Mouse (Mus musculus): ENCODE measurements at regions not wholly inside any gene's neighbourhood (a gene's known extent, or its start where the extent isn't known, plus 50 kb on each side); places are given as distances from the start of the nearest gene placed in this dataset.

DNA sequence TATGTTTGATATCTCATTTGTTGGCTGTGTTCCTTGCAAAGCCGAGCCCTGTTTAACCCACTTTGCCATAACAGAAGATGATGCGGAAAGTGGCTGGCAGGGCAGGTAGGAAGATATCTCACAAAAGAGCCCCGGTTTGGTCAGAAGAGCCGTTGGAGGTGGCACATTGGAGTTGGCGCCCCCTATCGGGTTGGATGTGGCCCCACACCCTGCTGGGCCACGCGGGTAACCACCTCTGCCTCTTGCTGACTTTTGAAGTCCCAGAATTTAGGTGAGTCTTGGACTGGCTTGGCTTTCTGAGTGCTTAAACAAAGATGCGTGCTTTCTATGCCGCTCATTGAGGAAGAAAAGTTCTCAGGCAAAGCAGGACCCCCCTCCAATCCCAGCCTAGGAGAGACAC, 56.1 kb downstream of the Gm4791 start:
- no peaks in the 10 kb centered on the region; the same call in 1 of the 2 replicates for H3K9me3 ChIP-seq (ENCODE audit: control insufficient read depth, low read length)
- H3K4me1 ChIP-seq (ENCODE audit: control insufficient read depth, insufficient read depth, low read length) = no peaks in the 10 kb centered on the region
- DNase-seq (no peak), ATAC-seq (ENCODE audit: low FRiP score, low TSS enrichment) (no peak)
- H3K9ac ChIP-seq (replicated peaks; ENCODE audit: low read length) = no peak overlapping the region
- no peak overlapping the region for H3K27ac ChIP-seq (replicated peaks; ENCODE audit: low read depth, low read length)
- no peaks in the 10 kb centered on the region for H3K27me3 ChIP-seq (ENCODE audit: control insufficient read depth, insufficient read depth, low read length)
- H3K36me3 ChIP-seq (ENCODE audit: control insufficient read depth, insufficient read depth, low read length) = no peaks in the 10 kb centered on the region
- H3K4me2 ChIP-seq (ENCODE audit: low read length) = no peak overlapping the region
- 76% methylated on average over 10 of the region's 10 CpGs for WGBS
- H3K4me3 ChIP-seq (replicated peaks; ENCODE audit: low read depth, low read length) = no peak overlapping the region

DNA sequence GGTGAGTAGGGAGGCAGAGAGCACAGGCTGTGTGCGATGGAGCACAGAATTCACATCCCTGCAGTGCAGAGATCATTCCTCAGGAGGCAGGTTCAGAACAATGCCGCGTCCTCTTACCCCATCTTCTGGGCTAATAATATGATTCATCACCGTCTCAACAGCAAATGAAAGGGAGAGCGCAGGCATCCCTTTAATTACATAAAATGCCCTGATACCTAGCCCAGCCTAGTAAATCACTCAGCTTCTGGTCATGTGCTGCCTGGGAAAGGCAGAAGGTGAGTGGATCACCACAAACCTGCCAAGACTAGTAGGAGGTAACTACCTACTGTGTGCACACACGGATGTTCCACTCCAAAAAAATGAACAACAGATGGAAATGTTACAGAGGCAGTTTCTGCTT, 57.0 kb downstream of the Gm4791 start:
- no peak for ATAC-seq (ENCODE audit: low FRiP score, low TSS enrichment)
- Histone ChIP-seq H3K27ac (replicated peaks; ENCODE audit: low read depth, low read length) (no peak overlapping the region), H3K9ac (replicated peaks; ENCODE audit: low read length) (no peak overlapping the region), H3K4me2 (ENCODE audit: low read length) (no peak overlapping the region), H3K4me1 (ENCODE audit: control insufficient read depth, insufficient read depth, low read length) (no peaks in the 10 kb centered on the region), H3K4me3 (replicated peaks; ENCODE audit: low read depth, low read length) (no peak overlapping the region), H3K36me3 (ENCODE audit: control insufficient read depth, insufficient read depth, low read length) (no peaks in the 10 kb centered on the region), H3K9me3 (ENCODE audit: control insufficient read depth, low read length) (no peaks in the 10 kb centered on the region), H3K27me3 (ENCODE audit: control insufficient read depth, insufficient read depth, low read length) (no peaks in the 10 kb centered on the region)
- 81% methylated on average over 6 of the region's 6 CpGs for WGBS
- no peak for DNase-seq

DNA sequence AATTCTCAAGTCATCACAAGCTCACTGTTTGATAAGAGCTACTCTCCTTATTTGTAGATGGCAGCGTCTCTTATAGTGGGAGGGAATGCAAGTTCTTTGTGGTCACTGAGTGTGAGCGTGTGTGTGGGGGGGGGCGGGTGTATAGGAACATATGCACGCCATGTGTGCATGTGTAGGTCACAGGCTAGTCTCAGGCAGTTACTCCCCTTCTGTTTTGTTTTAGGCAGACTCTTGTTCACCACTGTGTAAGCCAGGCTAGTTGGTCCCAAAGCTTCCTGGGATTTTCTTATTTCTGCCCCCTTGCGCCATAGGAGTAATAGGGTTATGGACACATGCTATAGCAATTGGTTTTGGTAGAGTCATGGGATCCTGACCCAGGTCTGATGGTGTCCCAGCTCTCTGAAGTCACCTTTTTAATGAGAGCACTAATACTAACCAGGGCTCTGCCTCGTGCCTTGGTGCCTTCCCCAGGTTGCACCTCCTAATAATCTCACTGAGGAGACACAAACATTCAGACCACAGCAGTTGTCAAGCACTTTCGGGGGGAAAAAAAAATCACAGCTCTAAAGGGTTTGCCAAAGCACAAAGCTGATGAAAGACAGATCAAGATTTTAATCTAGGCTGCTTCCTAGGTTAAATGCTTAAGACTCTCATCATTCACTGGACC, 60.9 kb downstream of the Gm4791 start:
- Histone ChIP-seq H3K4me2 (ENCODE audit: low read length) (no peak overlapping the region), H3K27ac (replicated peaks; ENCODE audit: low read depth, low read length) (no peak overlapping the region), H3K4me1 (ENCODE audit: control insufficient read depth, insufficient read depth, low read length) (no peaks in the 10 kb centered on the region), H3K9ac (replicated peaks; ENCODE audit: low read length) (no peak overlapping the region), H3K9me3 (ENCODE audit: control insufficient read depth, low read length) (no peaks in the 10 kb centered on the region), H3K27me3 (ENCODE audit: control insufficient read depth, insufficient read depth, low read length) (no peaks in the 10 kb centered on the region), H3K36me3 (ENCODE audit: control insufficient read depth, insufficient read depth, low read length) (no peaks in the 10 kb centered on the region), H3K4me3 (replicated peaks; ENCODE audit: low read depth, low read length) (no peak overlapping the region)
- ATAC-seq (ENCODE audit: low FRiP score, low TSS enrichment) (no peak), DNase-seq (no peak)
- 87% methylated on average over 7 of the region's 7 CpGs for WGBS

DNA sequence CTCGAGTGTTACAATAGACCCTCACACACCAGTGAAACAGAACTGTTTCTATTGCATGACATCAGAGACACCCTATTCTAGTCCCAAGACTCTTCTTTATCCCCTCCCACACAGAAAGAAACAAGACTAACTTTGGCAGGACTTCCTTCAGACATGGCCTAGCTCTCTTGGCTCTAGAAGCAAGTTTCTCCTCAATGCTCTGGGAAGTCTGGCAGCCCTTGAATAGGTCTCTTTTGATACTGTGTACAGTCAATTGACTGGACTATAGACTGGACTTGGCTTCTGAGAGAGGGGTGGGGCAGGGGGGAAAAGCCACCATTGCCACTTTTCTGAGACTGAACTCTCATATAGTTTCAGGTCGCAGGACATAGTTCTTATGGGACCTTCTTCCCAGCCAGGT, 62.2 kb downstream of the Gm4791 start:
- WGBS = 79% methylated on average over 2 of the region's 2 CpGs
- Histone ChIP-seq H3K27me3 (ENCODE audit: control insufficient read depth, insufficient read depth, low read length) (no peaks in the 10 kb centered on the region), H3K4me1 (ENCODE audit: control insufficient read depth, insufficient read depth, low read length) (no peaks in the 10 kb centered on the region), H3K36me3 (ENCODE audit: control insufficient read depth, insufficient read depth, low read length) (no peaks in the 10 kb centered on the region), H3K4me3 (replicated peaks; ENCODE audit: low read depth, low read length) (no peak overlapping the region), H3K4me2 (ENCODE audit: low read length) (no peak overlapping the region), H3K9ac (replicated peaks; ENCODE audit: low read length) (no peak overlapping the region), H3K27ac (replicated peaks; ENCODE audit: low read depth, low read length) (no peak overlapping the region), H3K9me3 (ENCODE audit: control insufficient read depth, low read length) (no peaks in the 10 kb centered on the region)
- DNase-seq = no peak
- no peak for ATAC-seq (ENCODE audit: low FRiP score, low TSS enrichment)

DNA sequence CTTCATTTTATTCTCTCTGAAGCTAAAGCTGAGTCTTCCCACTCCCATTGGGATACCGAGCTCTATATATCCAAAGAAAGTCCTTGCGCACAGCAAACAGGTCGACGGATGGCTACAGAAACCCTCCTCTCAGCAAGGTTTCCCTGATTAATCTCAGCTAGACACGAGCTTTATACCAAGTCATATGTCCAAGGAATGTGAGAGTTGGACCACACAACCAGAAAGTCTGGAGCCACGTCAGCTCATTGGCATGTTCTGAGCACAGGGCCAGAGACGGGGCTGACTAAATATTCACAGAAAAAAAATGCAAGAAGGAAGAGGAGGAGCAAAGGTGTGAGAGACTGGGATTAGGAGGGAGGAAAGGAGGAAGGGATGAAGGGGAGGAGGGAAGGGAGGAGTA, 64.0 kb downstream of the Gm4791 start:
- H3K36me3 ChIP-seq (ENCODE audit: control insufficient read depth, insufficient read depth, low read length) = no peaks in the 10 kb centered on the region
- H3K27me3 ChIP-seq (ENCODE audit: control insufficient read depth, insufficient read depth, low read length) = no peaks in the 10 kb centered on the region
- ATAC-seq (ENCODE audit: low FRiP score, low TSS enrichment) (no peak), DNase-seq (no peak)
- no peak overlapping the region for H3K4me2 ChIP-seq (ENCODE audit: low read length)
- H3K9ac ChIP-seq (replicated peaks; ENCODE audit: low read length) = no peak overlapping the region
- H3K27ac ChIP-seq (replicated peaks; ENCODE audit: low read depth, low read length) = no peak overlapping the region
- H3K4me3 ChIP-seq (replicated peaks; ENCODE audit: low read depth, low read length) = no peak overlapping the region
- 83% methylated on average over 7 of the region's 7 CpGs for WGBS
- H3K9me3 ChIP-seq (ENCODE audit: control insufficient read depth, low read length) = no peaks in the 10 kb centered on the region
- no peaks in the 10 kb centered on the region for H3K4me1 ChIP-seq (ENCODE audit: control insufficient read depth, insufficient read depth, low read length)

DNA sequence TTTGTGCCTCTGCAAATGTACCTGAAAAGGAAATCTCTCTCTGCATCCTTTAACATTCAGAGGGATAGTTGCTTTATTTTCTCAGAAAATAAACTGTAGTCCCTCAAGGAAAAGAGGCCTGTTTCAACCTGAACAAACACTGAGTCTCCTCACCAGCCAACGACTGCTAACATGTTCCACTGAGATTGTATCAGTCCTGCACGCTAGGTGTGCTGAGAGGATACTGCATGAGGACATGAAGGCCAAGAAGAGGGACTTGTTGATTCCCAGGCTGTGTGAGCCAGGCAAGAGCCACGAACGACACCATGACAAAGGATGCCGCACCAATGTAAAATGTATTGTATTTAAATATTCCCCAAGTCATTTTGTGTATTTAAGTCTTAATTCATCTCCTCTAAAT, 65.2 kb downstream of the Gm4791 start:
- Histone ChIP-seq H3K9me3 (ENCODE audit: control insufficient read depth, low read length) (no peaks in the 10 kb centered on the region), H3K4me3 (replicated peaks; ENCODE audit: low read depth, low read length) (no peak overlapping the region), H3K27ac (replicated peaks; ENCODE audit: low read depth, low read length) (no peak overlapping the region), H3K4me1 (ENCODE audit: control insufficient read depth, insufficient read depth, low read length) (no peaks in the 10 kb centered on the region), H3K36me3 (ENCODE audit: control insufficient read depth, insufficient read depth, low read length) (no peaks in the 10 kb centered on the region), H3K4me2 (ENCODE audit: low read length) (no peak overlapping the region), H3K9ac (replicated peaks; ENCODE audit: low read length) (no peak overlapping the region), H3K27me3 (ENCODE audit: control insufficient read depth, insufficient read depth, low read length) (no peaks in the 10 kb centered on the region)
- no peak for ATAC-seq (ENCODE audit: low FRiP score, low TSS enrichment)
- DNase-seq = no peak
- 75% methylated on average over 5 of the region's 5 CpGs for WGBS

DNA sequence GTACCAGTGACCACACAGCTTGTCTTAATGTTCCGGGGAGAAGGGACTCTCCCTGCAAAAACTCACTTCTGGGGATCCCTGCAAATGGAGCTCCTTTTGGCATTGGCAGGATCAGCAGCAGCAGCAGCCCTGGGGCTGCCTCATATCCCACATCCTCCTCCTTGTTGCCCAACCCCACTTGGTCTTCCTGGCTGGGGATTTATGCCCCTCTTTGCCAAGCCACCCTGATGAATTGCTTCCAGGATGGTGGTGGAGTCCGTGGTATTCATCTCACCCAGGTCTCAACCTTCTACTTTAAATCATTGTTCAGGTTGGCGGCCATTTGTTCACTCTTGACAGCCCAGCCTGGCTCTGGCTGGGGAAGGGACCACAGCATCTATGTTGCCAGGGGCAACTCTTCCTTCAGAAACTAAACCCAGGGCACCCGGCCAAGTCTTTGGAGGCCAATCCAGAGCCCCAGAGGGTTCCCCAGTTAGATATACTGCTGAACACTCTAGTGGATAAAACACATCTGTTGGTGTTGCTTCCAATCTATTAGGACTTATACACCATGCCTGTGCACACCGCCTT, 66.0 kb downstream of the Gm4791 start:
- Histone ChIP-seq H3K4me2 (ENCODE audit: low read length) (no peak overlapping the region), H3K27me3 (ENCODE audit: control insufficient read depth, insufficient read depth, low read length) (no peaks in the 10 kb centered on the region), H3K4me1 (ENCODE audit: control insufficient read depth, insufficient read depth, low read length) (no peaks in the 10 kb centered on the region; the same call in 1 of the 2 replicates), H3K27ac (replicated peaks; ENCODE audit: low read depth, low read length) (no peak overlapping the region), H3K4me3 (replicated peaks; ENCODE audit: low read depth, low read length) (no peak overlapping the region), H3K9me3 (ENCODE audit: control insufficient read depth, low read length) (no peaks in the 10 kb centered on the region), H3K36me3 (ENCODE audit: control insufficient read depth, insufficient read depth, low read length) (no peaks in the 10 kb centered on the region), H3K9ac (replicated peaks; ENCODE audit: low read length) (no peak overlapping the region)
- 58% methylated on average over 5 of the region's 5 CpGs for WGBS
- no peak for ATAC-seq (ENCODE audit: low FRiP score, low TSS enrichment)
- DNase-seq = peak; percentile 68

DNA sequence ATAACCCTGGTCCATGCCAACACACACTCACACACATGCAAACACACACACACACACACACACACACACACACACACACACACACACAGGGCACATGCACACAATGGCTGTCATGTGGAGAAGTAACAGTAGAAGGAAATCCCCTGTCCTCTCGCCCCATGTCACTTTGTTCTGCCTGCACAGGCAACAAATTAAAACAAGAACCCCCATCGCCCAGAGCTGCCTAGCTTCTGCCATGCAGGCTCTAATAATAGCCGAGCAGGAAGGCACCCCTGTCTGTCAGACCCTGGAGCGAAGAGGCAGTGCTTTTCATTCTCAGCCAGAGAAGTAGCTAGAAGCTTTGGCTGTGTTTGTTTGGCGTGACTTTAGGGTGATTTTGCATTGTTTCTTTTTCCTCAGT, 70.9 kb downstream of the Gm4791 start:
- H3K4me3 ChIP-seq (replicated peaks; ENCODE audit: low read depth, low read length) = no peak overlapping the region
- peak; percentile 54 for DNase-seq

DNA sequence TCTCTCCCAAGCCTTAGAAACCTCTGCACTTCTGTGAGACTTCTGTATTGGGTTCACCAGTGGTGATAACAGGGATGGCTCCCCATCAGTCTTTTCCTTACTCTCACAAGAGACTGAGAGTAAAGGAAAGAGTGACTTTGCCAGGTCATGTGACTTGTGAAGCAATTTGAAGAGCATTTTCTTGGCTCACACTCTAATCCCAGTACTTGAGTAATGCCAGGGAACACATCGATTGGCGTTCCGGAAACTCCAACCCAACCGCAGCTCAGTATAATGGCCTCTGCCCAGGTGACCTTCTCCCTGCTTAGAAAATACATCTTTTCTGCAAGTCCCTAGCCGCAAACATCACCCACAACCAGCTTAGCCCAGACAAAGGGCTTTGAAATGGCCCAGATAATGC, 72.4 kb downstream of the Gm4791 start:
- ATAC-seq (ENCODE audit: low FRiP score, low TSS enrichment) = no peak
- DNase-seq = no peak
- Histone ChIP-seq H3K9ac (replicated peaks; ENCODE audit: low read length) (no peak overlapping the region), H3K36me3 (ENCODE audit: control insufficient read depth, insufficient read depth, low read length) (no peaks in the 10 kb centered on the region), H3K4me2 (ENCODE audit: low read length) (no peak overlapping the region), H3K27me3 (ENCODE audit: control insufficient read depth, insufficient read depth, low read length) (no peaks in the 10 kb centered on the region), H3K4me1 (ENCODE audit: control insufficient read depth, insufficient read depth, low read length) (peaks cover 4% of the 10 kb centered on the region), H3K4me3 (replicated peaks; ENCODE audit: low read depth, low read length) (no peak overlapping the region), H3K9me3 (ENCODE audit: control insufficient read depth, low read length) (no peaks in the 10 kb centered on the region), H3K27ac (replicated peaks; ENCODE audit: low read depth, low read length) (no peak overlapping the region)
- 84% methylated on average over 5 of the region's 5 CpGs for WGBS

More for the DNA sequence above, 70.9 kb downstream of the Gm4791 start:
- Histone ChIP-seq H3K4me2 (ENCODE audit: low read length) (no peak overlapping the region), H3K36me3 (ENCODE audit: control insufficient read depth, insufficient read depth, low read length) (no peaks in the 10 kb centered on the region), H3K27me3 (ENCODE audit: control insufficient read depth, insufficient read depth, low read length) (no peaks in the 10 kb centered on the region), H3K27ac (replicated peaks; ENCODE audit: low read depth, low read length) (peak overlapping the region; percentile 43), H3K9ac (replicated peaks; ENCODE audit: low read length) (no peak overlapping the region), H3K9me3 (ENCODE audit: control insufficient read depth, low read length) (no peaks in the 10 kb centered on the region), H3K4me1 (ENCODE audit: control insufficient read depth, insufficient read depth, low read length) (no peaks in the 10 kb centered on the region; the same call in none of the 2 replicates)
- 27% methylated on average over 5 of the region's 5 CpGs for WGBS
- ATAC-seq (ENCODE audit: low FRiP score, low TSS enrichment) = no peak
